Mouse (Mus musculus): Measurements from ENCODE around the gene Scn8a.

Gene Scn8a

GRCm38 (mm10) chr15:101039651-101040050, 170.0 kb downstream of the Scn8a start:
- DNase-seq (ENCODE audit: low read depth, low spot score): peak; percentile 31

DNA sequence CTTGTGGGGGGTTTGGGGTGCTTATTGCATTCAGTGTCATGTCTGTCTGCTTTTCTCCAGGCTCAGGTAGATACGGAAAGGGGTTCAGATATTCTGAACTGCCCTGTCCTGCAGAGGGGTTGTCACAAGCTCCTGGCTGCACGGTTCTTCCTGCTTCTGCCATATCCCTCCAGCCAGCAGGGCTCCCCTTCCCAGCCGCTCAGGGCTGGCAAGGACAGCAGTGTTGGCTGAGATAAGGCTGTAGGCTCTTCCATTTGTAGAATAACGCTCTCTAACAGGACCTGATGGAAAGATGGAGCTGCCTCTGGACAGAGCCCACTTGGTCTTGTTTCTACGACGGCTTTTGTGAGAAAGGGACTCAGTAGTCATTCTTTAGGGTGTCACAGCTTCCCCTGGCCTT, 172.3 kb downstream of the Scn8a start:
- no peak for DNase-seq (ENCODE audit: low read depth, low spot score)

DNA sequence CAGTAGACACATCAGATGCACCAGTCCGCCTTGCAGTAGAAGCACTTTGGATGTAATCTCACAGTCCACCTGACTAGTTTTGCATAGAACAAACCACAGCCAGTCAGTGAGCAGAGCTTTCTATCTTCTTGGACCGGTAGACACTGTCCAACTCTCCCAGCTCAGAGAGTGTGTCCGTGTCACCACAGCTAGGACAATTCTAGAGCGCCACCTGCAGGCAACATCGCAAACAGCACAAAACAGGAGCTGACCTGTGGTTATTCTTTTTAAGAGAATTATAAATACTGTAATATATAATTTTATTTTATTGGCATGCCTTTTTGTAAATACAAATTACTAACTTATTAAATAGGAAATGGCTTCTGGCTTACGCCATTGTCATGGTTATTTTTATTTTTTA, 173.0 kb downstream of the Scn8a start:
- DNase-seq (ENCODE audit: low read depth, low spot score): peak; percentile 64

DNA sequence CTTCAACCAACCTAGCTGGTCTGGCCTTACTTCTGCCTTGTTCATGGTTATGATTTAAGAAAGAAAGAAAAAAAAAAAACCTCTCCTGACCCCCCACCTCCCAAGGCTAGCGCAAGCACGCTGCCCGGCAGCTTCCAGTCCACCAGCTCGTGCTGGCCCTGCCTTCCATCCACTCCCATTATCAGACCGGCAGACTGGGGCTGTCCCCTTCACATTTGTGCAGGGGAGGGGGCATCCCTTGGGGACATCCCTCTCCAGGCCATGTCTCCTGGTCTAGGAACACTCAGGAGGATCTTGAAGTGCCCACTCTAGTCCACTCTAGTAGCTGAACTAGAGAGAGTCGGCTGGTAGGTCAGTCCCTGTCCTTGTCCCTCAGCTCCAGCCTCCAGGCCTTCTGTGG, 174.9 kb downstream of the Scn8a start:
- DNase-seq (ENCODE audit: low read depth, low spot score): no peak

GRCm38 (mm10) chr15:101046039-101046526, 176.4 kb downstream of the Scn8a start:
- no peak for DNase-seq (ENCODE audit: low read depth, low spot score)

- DNase-seq (ENCODE audit: low read depth, low spot score): no peak
These were observed 177.0 kb downstream of the Scn8a start for GRCm38 (mm10) chr15:101046527-101047193.

DNA sequence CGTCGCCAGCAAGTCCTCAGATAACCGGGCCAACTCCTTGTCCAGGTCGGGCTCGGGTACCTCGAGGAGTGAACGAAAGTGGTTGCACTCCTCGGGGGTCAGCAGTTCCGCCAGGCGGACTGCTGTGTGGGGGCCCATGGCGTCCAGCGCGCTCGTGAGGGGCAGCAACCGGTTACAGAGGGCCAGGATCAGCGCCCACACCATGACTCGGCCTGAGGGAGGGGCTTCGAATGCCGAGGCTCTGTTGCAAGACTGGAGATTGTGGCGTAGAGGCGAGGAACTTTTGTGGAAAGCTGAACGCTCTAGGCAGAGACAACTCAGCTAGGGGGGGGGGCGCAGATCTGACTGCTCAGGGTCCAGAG, 177.5 kb downstream of the Scn8a start, which contains the start of gene Gm47841:
Gene Gm47841, minus strand, starts transcription at position 204 of the 362 bp plus-strand sequence.
- DNase-seq (ENCODE audit: low read depth, low spot score): no peak

DNA sequence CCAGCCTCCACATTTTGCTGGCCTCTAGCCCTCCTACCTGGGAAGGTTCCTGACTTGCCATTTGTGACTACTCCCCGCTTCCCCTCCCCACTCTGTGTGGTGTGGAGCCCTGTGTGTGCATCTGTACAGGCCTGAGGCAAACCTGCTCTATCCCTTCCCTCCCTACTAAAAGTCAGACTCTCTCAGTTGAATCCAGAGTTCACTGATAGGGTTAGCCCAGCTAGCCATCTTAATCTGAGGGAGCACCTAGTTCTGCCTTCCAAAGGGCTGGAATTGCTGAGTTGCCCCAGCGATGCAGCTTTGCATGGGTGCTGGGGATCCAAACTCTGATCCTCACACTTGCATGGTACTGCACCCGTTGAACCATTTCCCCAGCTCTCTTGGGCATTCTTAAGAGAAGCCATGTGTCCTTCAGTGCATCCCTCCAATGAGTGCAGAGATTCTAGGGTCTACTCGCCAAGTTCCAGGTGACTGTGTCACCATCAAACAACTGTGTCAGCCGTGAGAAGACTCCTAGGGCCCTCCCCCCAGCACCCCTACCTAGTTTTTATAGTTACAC, 178.8 kb downstream of the Scn8a start:
- DNase-seq (ENCODE audit: low read depth, low spot score): no peak

DNA sequence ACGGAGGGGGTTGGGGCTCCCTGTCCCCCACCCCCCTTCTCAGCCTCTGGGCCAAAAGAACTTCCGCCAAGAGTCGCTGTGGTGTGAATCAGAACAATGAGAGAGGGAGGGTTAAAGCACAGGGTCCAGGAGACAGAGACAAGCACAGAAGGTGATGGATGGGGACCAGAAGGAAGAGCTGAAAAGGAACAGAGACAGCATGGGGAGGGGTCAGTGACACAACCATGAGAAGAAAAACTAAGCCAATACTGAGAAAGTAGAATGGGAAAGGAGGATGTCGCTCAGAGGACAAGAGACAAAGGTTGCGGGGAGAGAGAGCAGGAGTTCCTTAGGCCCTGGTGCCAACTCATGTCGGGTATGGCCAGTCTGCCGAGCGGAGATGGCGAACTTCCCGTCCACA, 182.2 kb downstream of the Scn8a start:
- no peak for DNase-seq (ENCODE audit: low read depth, low spot score)

DNA sequence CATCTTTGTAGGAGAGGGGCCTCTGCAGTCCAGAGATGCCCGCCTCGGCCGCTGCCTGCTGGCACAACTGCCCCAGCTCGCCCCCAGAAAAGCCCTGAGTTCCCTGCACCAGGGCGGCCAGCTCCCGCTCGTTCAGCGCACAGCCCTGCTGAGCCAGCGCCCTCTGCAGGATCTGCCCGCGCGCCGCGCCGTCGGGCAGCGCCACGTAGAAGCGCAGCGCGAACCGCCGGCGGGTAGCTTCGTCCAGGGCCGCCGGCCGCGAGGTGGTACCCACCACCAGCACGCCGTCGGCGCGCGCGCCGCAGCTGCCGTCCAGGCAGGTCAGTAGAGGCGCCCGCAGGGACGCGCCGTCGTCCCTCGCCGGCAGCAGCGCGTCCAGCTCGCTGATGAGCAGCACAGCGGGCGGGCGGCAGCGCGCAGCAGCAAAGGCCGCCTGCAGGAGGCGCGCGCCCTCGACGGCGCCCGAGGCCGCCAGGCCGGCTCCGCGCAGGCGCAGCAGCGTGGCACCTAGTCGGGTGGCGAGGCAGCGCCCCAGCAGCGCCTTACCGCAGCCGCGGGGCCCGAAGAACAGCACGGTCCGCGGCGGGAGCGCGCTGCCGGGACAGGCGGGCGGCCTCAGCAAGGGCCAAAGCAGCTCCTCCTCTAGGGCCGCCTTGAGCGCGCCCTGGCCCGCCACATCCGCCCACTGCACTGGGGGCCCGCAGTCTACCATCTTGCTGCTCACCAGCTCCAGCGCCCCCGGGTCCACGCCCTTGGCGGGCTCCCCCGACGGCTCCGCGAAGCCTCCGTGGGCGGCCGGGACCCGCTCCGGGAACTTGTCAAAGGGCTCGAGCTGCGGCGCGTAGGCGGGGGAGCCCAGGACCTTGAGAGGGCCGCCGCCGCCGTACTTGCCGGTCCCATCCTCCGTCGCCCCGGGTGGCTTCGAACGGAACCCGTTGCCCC, 183.2 kb downstream of the Scn8a start:
- DNase-seq (ENCODE audit: low read depth, low spot score): peak; percentile 60

GRCm38 (mm10) chr15:101053832-101054459, 184.3 kb downstream of the Scn8a start:
- DNase-seq (ENCODE audit: low read depth, low spot score): no peak

DNA sequence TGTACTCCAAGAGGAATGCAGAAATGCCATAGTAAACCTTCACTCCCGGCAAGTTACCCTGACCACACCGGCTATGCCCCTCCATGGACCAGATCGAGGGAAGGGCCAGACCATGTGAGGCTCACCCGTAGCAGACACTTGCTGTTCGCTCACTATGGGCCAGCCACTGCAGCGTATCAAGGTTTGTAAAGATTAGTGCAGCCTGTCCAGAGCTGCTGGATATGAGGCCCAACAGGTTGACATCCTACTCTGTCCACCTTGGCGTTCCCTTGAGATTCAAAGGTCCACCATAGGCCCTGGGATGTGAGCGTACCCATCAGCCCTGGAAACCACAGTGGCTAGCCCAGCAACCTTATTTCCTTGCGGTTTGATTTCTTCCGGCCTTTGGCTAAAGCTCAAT, 184.9 kb downstream of the Scn8a start:
- DNase-seq (ENCODE audit: low read depth, low spot score): no peak

DNA sequence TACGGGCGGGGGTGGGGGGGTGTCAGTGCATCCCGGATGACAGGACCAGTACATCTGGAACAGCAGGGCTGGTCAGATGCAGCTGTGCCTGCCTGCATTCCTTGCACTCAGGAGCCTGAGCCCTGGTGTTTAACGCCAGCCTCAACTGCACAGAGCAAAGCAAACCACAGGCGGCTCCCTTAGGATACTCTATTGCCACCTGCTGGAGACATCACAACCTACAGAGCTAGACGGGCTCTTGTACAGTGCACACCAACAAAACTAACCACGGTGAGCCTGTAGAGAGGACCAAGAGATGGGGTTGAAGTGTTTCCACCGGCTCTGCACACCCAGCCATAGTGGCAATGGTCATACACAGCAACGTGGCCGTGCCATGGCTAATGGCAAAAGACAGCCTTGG, 186.6 kb downstream of the Scn8a start:
- peak; percentile 59 for DNase-seq (ENCODE audit: low read depth, low spot score)

DNA sequence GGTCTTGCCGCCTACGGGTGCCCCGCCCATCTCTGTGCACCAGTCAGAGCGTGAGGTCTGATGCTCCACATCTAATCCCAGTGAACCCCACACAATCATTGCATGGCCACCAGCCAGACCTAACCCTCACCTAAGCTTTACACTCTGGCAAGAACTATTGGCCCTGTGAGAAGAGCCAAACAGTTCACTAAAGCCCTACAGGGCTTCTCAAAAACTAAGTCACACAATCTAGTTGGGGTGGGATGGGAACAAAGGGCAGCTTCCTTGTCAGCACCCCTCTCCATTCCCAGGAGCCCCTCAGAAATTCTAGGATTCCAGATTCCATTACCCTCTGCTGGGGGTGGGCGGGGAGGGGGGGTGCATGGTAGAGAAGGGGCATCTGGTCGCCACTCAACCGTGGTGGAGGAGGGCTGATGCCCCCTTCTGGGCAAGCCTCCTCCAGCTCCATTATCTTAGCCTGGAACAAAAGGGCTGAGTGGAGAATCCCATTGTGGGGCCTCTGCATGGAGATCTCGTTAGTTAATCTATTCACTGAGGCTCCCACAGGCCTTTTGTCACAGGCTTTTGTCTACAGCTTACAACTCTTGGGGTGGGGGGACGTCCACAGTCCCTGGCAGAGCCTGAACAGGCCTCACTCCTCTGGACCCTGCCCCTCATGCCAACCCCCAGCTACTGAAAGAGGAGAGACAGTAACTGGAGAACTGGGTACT, 190.1 kb downstream of the Scn8a start:
- DNase-seq (ENCODE audit: low read depth, low spot score): no peak

GRCm38 (mm10) chr15:101060280-101060852, 190.7 kb downstream of the Scn8a start:
- DNase-seq (ENCODE audit: low read depth, low spot score): no peak

DNA sequence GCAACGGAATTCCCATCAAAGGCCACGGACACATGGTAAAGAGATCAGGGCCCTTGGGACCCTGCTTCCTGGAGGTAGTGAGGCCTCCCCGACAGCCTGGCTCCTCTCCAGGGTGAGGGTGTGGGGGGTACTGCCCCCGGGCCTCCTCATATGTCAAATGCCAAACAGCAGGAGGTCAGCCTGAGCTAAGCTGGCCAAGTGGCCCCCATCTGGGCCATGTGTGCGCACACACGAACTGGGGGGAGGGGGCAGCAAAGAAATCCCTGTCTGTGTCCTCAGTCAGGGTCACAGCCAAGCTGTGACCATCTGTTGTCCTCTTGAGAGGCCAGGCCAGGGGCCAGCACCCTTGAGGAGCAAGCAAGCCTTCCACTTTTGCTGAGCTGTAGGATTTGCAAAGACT, 195.4 kb downstream of the Scn8a start:
- DNase-seq (ENCODE audit: low read depth, low spot score): no peak

- DNase-seq (ENCODE audit: low read depth, low spot score): no peak
These were observed 196.7 kb downstream of the Scn8a start for GRCm38 (mm10) chr15:101066364-101066847.

DNA sequence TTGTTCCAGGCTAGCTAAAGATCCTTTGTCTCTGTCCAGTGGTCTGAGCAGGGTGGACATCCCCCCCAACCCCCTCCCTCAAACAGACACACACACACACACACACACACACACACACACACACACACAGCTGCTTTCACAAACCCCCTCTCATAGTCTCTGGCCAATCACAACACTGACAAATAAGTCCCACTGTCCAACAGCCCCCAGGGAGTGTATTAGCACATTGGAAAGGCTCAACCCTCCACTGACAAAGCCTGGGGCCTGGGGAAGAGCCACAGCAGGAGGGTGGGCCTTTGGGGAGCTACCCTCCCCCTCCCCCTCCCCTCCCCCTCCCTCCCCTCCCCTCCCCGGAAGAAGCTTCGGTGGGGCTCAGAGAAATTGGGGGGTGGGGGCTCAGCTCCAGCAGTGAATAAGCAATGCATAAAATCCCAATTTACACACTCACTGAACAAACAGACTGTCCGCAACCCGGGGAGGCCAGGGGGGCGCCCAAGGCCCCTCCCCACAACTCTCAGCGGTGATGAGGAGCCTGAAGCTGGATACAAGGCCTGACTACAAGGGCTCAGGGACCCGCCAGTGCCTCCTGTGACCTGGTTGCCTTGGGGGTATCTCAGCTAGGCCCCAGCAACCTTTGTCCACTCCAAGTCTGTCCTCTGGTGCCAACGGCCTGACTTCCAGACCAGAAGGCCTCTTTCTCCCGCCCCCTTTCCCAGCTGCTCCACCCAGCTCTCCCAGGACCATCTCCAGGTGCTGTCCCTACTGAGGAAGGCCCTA, 197.4 kb downstream of the Scn8a start:
- DNase-seq (ENCODE audit: low read depth, low spot score): no peak

GRCm38 (mm10) chr15:101068029-101068428, 198.4 kb downstream of the Scn8a start:
- DNase-seq (ENCODE audit: low read depth, low spot score): no peak

DNA sequence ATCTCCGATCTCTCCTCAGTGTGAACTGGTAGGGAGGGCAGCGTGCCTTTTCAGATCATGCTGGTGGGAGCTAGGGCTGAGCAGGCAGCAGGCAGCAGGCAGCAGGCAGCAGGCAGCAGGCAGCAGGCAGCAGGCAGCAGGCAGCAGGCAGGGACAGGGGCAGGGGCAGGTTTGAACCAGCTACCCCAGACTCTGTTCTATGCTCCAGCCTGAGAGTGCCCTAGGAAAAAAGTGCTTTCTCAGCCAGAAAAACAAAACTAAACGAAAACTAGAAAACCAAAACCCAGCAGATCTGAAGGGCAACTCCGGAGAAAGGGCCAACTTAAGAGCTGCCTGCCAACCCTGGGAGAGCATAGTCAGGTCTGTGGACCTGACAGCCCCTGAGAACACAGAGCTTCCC, 199.0 kb downstream of the Scn8a start:
- DNase-seq (ENCODE audit: low read depth, low spot score): no peak

Measured in CD4-positive, CD25-positive, alpha-beta regulatory T cell, adult 2 months (primary cell).